ENCODE assay signal across 15 mouse cellular contexts in genomic region chr7:45867871-45868270, GRCm38 (mm10). TPM values are rescaled to one million over a fixed set of nuclear protein-coding genes. Genes with fewer than 3 reads are reported as not detected.
DNase-seq lines count a peak whose midpoint lies in the region; ATAC-seq lines count a peak whose summit lies in the region.
"Had no signal": no experiment of that assay in that cellular context is flagged by ENCODE, and none has a peak within 500 bp of the region (broad histone marks: within the 10 kb centered on the region; RNA-seq: fewer than 3 reads in every experiment).

No protein-coding gene starts in this region.

- ATAC-seq in embryonic facial prominence, embryonic 14.5 days (ENCODE audit: low read depth) = no peak
- ATAC-seq in hindbrain, embryonic 16.5 days = no peak
- ATAC-seq in midbrain, embryonic 16.5 days = no peak

- H3K9me3 ChIP-seq in heart, embryonic 10.5 days = no peaks in the 10 kb centered on the region
- H3K9me3 ChIP-seq in embryonic facial prominence, embryonic 14.5 days (ENCODE audit: control insufficient read depth, low read length) = no peaks in the 10 kb centered on the region
- no peaks in the 10 kb centered on the region for H3K9me3 ChIP-seq in hindbrain, embryonic 16.5 days (ENCODE audit: control insufficient read depth, low read length)
- no peaks in the 10 kb centered on the region for H3K9me3 ChIP-seq in midbrain, embryonic 16.5 days (replicated peaks; ENCODE audit: control insufficient read depth, low read length, poor library complexity, severe bottlenecking)
- H3K9me3 ChIP-seq: liver, embryonic 15.5 days; megakaryocyte, embryonic 14.5 days had no signal

- WGBS in heart, embryonic 10.5 days = 30% methylated on average over 2 of the region's 2 CpGs
- WGBS in embryonic facial prominence, embryonic 14.5 days = 26% methylated on average over 2 of the region's 2 CpGs
- WGBS in hindbrain, embryonic 16.5 days = 8% methylated on average over 2 of the region's 2 CpGs
- WGBS in midbrain, embryonic 16.5 days = 0% methylated on average over 2 of the region's 2 CpGs

- no peaks in the 10 kb centered on the region for H3K36me3 ChIP-seq in heart, embryonic 10.5 days
- no peaks in the 10 kb centered on the region for H3K36me3 ChIP-seq in embryonic facial prominence, embryonic 14.5 days (ENCODE audit: control insufficient read depth, insufficient read depth, low read length)
- H3K36me3 ChIP-seq in hindbrain, embryonic 16.5 days (ENCODE audit: control insufficient read depth, insufficient read depth, low read length) = no peaks in the 10 kb centered on the region
- H3K36me3 ChIP-seq in midbrain, embryonic 16.5 days (ENCODE audit: control insufficient read depth, insufficient read depth, low read length) = no peaks in the 10 kb centered on the region
- H3K36me3 ChIP-seq: liver, embryonic 15.5 days had no signal

- peaks cover 53% of the 10 kb centered on the region for H3K4me1 ChIP-seq in heart, embryonic 10.5 days
- H3K4me1 ChIP-seq in embryonic facial prominence, embryonic 14.5 days (ENCODE audit: control insufficient read depth, insufficient read depth, low read length) = peaks cover 33% of the 10 kb centered on the region
- peaks cover 39% of the 10 kb centered on the region for H3K4me1 ChIP-seq in hindbrain, embryonic 16.5 days (ENCODE audit: control insufficient read depth, insufficient read depth, low read depth, low read length)
- H3K4me1 ChIP-seq in midbrain, embryonic 16.5 days (ENCODE audit: control insufficient read depth, insufficient read depth, low read length) = peaks cover 27% of the 10 kb centered on the region

- H3K4me3 ChIP-seq in heart, embryonic 10.5 days = peak overlapping the region; percentile 82
- H3K4me3 ChIP-seq in embryonic facial prominence, embryonic 14.5 days (ENCODE audit: low read depth, low read length) = no peak overlapping the region
- peak overlapping the region; percentile 72 for H3K4me3 ChIP-seq in hindbrain, embryonic 16.5 days (ENCODE audit: low read length)
- peak overlapping the region; percentile 62 for H3K4me3 ChIP-seq in midbrain, embryonic 16.5 days (ENCODE audit: low read depth, low read length)
- H3K4me3 ChIP-seq: liver, embryonic 15.5 days had no signal

- no peak overlapping the region for H3K27ac ChIP-seq in heart, embryonic 10.5 days
- H3K27ac ChIP-seq in embryonic facial prominence, embryonic 14.5 days (replicated peaks; ENCODE audit: low read depth, low read length) = no peak overlapping the region
- no peak overlapping the region for H3K27ac ChIP-seq in hindbrain, embryonic 16.5 days (ENCODE audit: low read depth, low read length)
- peak overlapping the region; percentile 44 for H3K27ac ChIP-seq in midbrain, embryonic 16.5 days (ENCODE audit: low read length)
- H3K27ac ChIP-seq: liver, embryonic 15.5 days had no signal

- H3K27me3 ChIP-seq in heart, embryonic 10.5 days (ENCODE audit: insufficient read depth, poor library complexity, severe bottlenecking) = peaks cover 71% of the 10 kb centered on the region
- peaks cover 40% of the 10 kb centered on the region for H3K27me3 ChIP-seq in embryonic facial prominence, embryonic 14.5 days (replicated peaks; ENCODE audit: control insufficient read depth, insufficient read depth, low read length)
- H3K27me3 ChIP-seq in hindbrain, embryonic 16.5 days (replicated peaks; ENCODE audit: control insufficient read depth, insufficient read depth, low read length) = no peaks in the 10 kb centered on the region
- H3K27me3 ChIP-seq in midbrain, embryonic 16.5 days (ENCODE audit: control insufficient read depth, insufficient read depth, low read depth, low read length) = no peaks in the 10 kb centered on the region

- 0 out of 2 replicates have a peak overlapping the region, but pooled peaks have one; percentile 87 for H3K4me2 ChIP-seq in embryonic facial prominence, embryonic 14.5 days (ENCODE audit: low read depth, low read length)
- H3K4me2 ChIP-seq in hindbrain, embryonic 16.5 days (ENCODE audit: low read length) = peak overlapping the region; percentile 79
- H3K4me2 ChIP-seq in midbrain, embryonic 16.5 days (ENCODE audit: low read length) = peak overlapping the region; percentile 76

- DNase-seq in heart, embryonic 10.5 days (ENCODE audit: low spot score) = no peak
- no peak for DNase-seq in heart, adult 18-20 months
- DNase-seq in embryonic facial prominence, embryonic 14.5 days (ENCODE audit: low spot score) = no peak
- DNase-seq in right cerebral cortex, postnatal 14 days = no peak
- DNase-seq in left cerebral cortex, adult 9 months (ENCODE audit: low spot score in 2 of 2) = no peak
- no peak for DNase-seq in gastrocnemius, adult 8-10 months (ENCODE audit: low spot score in 2 of 2)
- DNase-seq: adrenal gland, postnatal 36 days; cerebellum, postnatal 25 days; kidney, postnatal 10 days had no signal

- no peak overlapping the region for H3K9ac ChIP-seq in embryonic facial prominence, embryonic 14.5 days (ENCODE audit: low read depth, low read length)
- peak overlapping the region; percentile 89 for H3K9ac ChIP-seq in hindbrain, embryonic 16.5 days (ENCODE audit: low read depth, low read length)
- peak overlapping the region; percentile 93 for H3K9ac ChIP-seq in midbrain, embryonic 16.5 days (ENCODE audit: low read depth, low read length)
- H3K9ac ChIP-seq: liver, embryonic 15.5 days had no signal

RNA-seq across cellular contexts. Expression of gene Kdelr1, which starts 4.7 kb away (rescaled TPM):
- polyA plus RNA-seq in heart, embryonic 10.5 days (2016; fragmentation: Nextera tagmentation; extraction: Ambion mirVana) = 44.1 and 57.5 TPM in 2 replicates
- 100 to 1,000 TPM; 105 to 125 TPM for total RNA-seq in heart, adult 18-20 months (2021)
- 147 and 155 TPM in 2 replicates for polyA plus RNA-seq in embryonic facial prominence, embryonic 14.5 days (2014; fragmentation: Nextera tagmentation; extraction: Ambion mirVana)
- 54.5 and 55.7 TPM in 2 replicates for polyA plus RNA-seq in hindbrain, embryonic 16.5 days (2015; fragmentation: Nextera tagmentation; extraction: Ambion mirVana)
- polyA plus RNA-seq in midbrain, embryonic 16.5 days (2015; fragmentation: Nextera tagmentation; extraction: Ambion mirVana) = 52.2 and 55.0 TPM in 2 replicates
- total RNA-seq in gastrocnemius, adult 8-10 months (2022) = 10 to 100 TPM; 68.0 to 73.7 (median 70.1) TPM

RNA-seq across cellular contexts. Expression of gene Grin2d, which starts 10.3 kb away (rescaled TPM):
- 0.10 and 0.18 TPM in 2 replicates for polyA plus RNA-seq in heart, embryonic 10.5 days (2016; fragmentation: Nextera tagmentation; extraction: Ambion mirVana)
- 1 to 10 TPM; 1.4 to 1.5 TPM for total RNA-seq in heart, adult 18-20 months (2021)
- 0.63 and 1.0 TPM in 2 replicates for polyA plus RNA-seq in embryonic facial prominence, embryonic 14.5 days (2014; fragmentation: Nextera tagmentation; extraction: Ambion mirVana)
- polyA plus RNA-seq in hindbrain, embryonic 16.5 days (2015; fragmentation: Nextera tagmentation; extraction: Ambion mirVana) = 3.3 and 3.4 TPM in 2 replicates
- polyA plus RNA-seq in midbrain, embryonic 16.5 days (2015; fragmentation: Nextera tagmentation; extraction: Ambion mirVana) = 3.4 and 4.8 TPM in 2 replicates
- under 1 TPM in 2 of 4 experiments, not detected in 2; 0.07 to 0.11 TPM for total RNA-seq in gastrocnemius, adult 8-10 months (2022)

RNA-seq across cellular contexts. Expression of gene Syngr4, which starts 28.6 kb away (rescaled TPM):
- polyA plus RNA-seq in heart, embryonic 10.5 days (2016; fragmentation: Nextera tagmentation; extraction: Ambion mirVana) = 0.99 and 1.5 TPM in 2 replicates
- total RNA-seq in heart, adult 18-20 months (2021) = not detected
- 0.68 and 0.87 TPM in 2 replicates for polyA plus RNA-seq in embryonic facial prominence, embryonic 14.5 days (2014; fragmentation: Nextera tagmentation; extraction: Ambion mirVana)
- polyA plus RNA-seq in hindbrain, embryonic 16.5 days (2015; fragmentation: Nextera tagmentation; extraction: Ambion mirVana) = 0.22 TPM in 1 of 2 replicates, not detected in the other
- polyA plus RNA-seq in midbrain, embryonic 16.5 days (2015; fragmentation: Nextera tagmentation; extraction: Ambion mirVana) = not detected in 2 replicates
- total RNA-seq in gastrocnemius, adult 8-10 months (2022) = not detected
- total RNA-seq: left cerebral cortex, adult 18-20 months had no signal
- polyA plus RNA-seq: frontal cortex, adult 2 months had no signal

RNA-seq across cellular contexts. Expression of gene Tmem143, which starts 28.9 kb away (rescaled TPM):
- polyA plus RNA-seq in heart, embryonic 10.5 days (2016; fragmentation: Nextera tagmentation; extraction: Ambion mirVana) = 5.8 and 6.5 TPM in 2 replicates
- 100 to 1,000 TPM; 124 to 125 TPM for total RNA-seq in heart, adult 18-20 months (2021)
- polyA plus RNA-seq in embryonic facial prominence, embryonic 14.5 days (2014; fragmentation: Nextera tagmentation; extraction: Ambion mirVana) = 3.9 and 5.8 TPM in 2 replicates
- polyA plus RNA-seq in hindbrain, embryonic 16.5 days (2015; fragmentation: Nextera tagmentation; extraction: Ambion mirVana) = 6.5 and 8.2 TPM in 2 replicates
- 6.3 and 6.9 TPM in 2 replicates for polyA plus RNA-seq in midbrain, embryonic 16.5 days (2015; fragmentation: Nextera tagmentation; extraction: Ambion mirVana)
- 10 to 100 TPM; 52.6 to 67.7 (median 56.3) TPM for total RNA-seq in gastrocnemius, adult 8-10 months (2022)

RNA-seq across cellular contexts. Expression of gene Grwd1, which starts 37.1 kb away (rescaled TPM):
- polyA plus RNA-seq in heart, embryonic 10.5 days (2016; fragmentation: Nextera tagmentation; extraction: Ambion mirVana) = 69.8 and 97.9 TPM in 2 replicates
- 10 to 100 TPM; 15.0 to 15.2 TPM for total RNA-seq in heart, adult 18-20 months (2021)
- 53.9 and 60.5 TPM in 2 replicates for polyA plus RNA-seq in embryonic facial prominence, embryonic 14.5 days (2014; fragmentation: Nextera tagmentation; extraction: Ambion mirVana)
- 44.0 and 46.7 TPM in 2 replicates for polyA plus RNA-seq in hindbrain, embryonic 16.5 days (2015; fragmentation: Nextera tagmentation; extraction: Ambion mirVana)
- polyA plus RNA-seq in midbrain, embryonic 16.5 days (2015; fragmentation: Nextera tagmentation; extraction: Ambion mirVana) = 38.4 and 45.8 TPM in 2 replicates
- 10 to 100 TPM; 15.5 to 17.3 (median 16.1) TPM for total RNA-seq in gastrocnemius, adult 8-10 months (2022)
